In genomic region chr2:93013415-93014092, GRCm38 (mm10) we compare ENCODE assay signal across 8 mouse cellular contexts. TPM values are rescaled to one million over a fixed set of nuclear protein-coding genes. Genes with fewer than 3 reads are reported as not detected.
DNase-seq lines count a peak whose midpoint lies in the region; ATAC-seq lines count a peak whose summit lies in the region.

No protein-coding gene starts in this region.

- peaks cover 51% of the 10 kb centered on the region for H3K36me3 ChIP-seq in megakaryocyte, embryonic 14.5 days (replicated peaks; ENCODE audit: low read length)
- H3K36me3 ChIP-seq in hindbrain, embryonic 11.5 days (ENCODE audit: control insufficient read depth, insufficient read depth, low read length), result no peaks in the 10 kb centered on the region
- H3K36me3 ChIP-seq in liver, embryonic 11.5 days (ENCODE audit: control insufficient read depth, insufficient read depth, low read length), result peaks cover 12% of the 10 kb centered on the region; the same call in 1 of the 2 replicates
- peaks cover 22% of the 10 kb centered on the region; the same call in 1 of the 2 replicates for H3K36me3 ChIP-seq in stomach, embryonic 16.5 days (ENCODE audit: control insufficient read depth, insufficient read depth, low read length)

- H3K9ac ChIP-seq in hindbrain, embryonic 11.5 days (ENCODE audit: low read depth, low read length), result no peak overlapping the region
- H3K9ac ChIP-seq in liver, embryonic 11.5 days (ENCODE audit: low read depth, low read length), result peak overlapping the region; percentile 85
- H3K9ac ChIP-seq in stomach, embryonic 16.5 days (ENCODE audit: low read length), result peak overlapping the region; percentile 86

- H3K4me3 ChIP-seq in megakaryocyte, embryonic 14.5 days (replicated peaks), result peak overlapping the region; percentile 93
- H3K4me3 ChIP-seq in hindbrain, embryonic 11.5 days (ENCODE audit: low read depth, low read length), result no peak overlapping the region
- H3K4me3 ChIP-seq in liver, embryonic 11.5 days (ENCODE audit: low read depth, low read length), result peak overlapping the region; percentile 67
- H3K4me3 ChIP-seq in stomach, embryonic 16.5 days (replicated peaks; ENCODE audit: low read length), result peak overlapping the region; percentile 62

- no peaks in the 10 kb centered on the region for H3K9me3 ChIP-seq in megakaryocyte, embryonic 14.5 days
- H3K9me3 ChIP-seq in hindbrain, embryonic 11.5 days (ENCODE audit: control insufficient read depth, low read length), result no peaks in the 10 kb centered on the region
- no peaks in the 10 kb centered on the region for H3K9me3 ChIP-seq in liver, embryonic 11.5 days (ENCODE audit: control insufficient read depth, low read length)
- no peaks in the 10 kb centered on the region for H3K9me3 ChIP-seq in stomach, embryonic 16.5 days (replicated peaks; ENCODE audit: control insufficient read depth, low read length)

- no peak for DNase-seq in hindbrain, embryonic 11.5 days (ENCODE audit: low spot score)
- no peak for DNase-seq in liver, embryonic 11.5 days (ENCODE audit: low spot score)
- no peak for DNase-seq in adipocyte (ENCODE audit: low spot score)
- DNase-seq in urinary bladder, postnatal 10 days (ENCODE audit: low spot score), result no peak
- DNase-seq in left cerebral cortex, adult 18-20 months (ENCODE audit: low spot score in 2 of 2), result no peak

- H3K27me3 ChIP-seq in megakaryocyte, embryonic 14.5 days (replicated peaks), result peaks cover 8% of the 10 kb centered on the region
- peaks cover 3% of the 10 kb centered on the region; the same call in 1 of the 2 replicates for H3K27me3 ChIP-seq in hindbrain, embryonic 11.5 days (ENCODE audit: control insufficient read depth, insufficient read depth, low read length)
- H3K27me3 ChIP-seq in liver, embryonic 11.5 days (replicated peaks; ENCODE audit: control insufficient read depth, insufficient read depth, low read length), result no peaks in the 10 kb centered on the region
- no peaks in the 10 kb centered on the region for H3K27me3 ChIP-seq in stomach, embryonic 16.5 days (ENCODE audit: control insufficient read depth, insufficient read depth, low read length)

- WGBS in hindbrain, embryonic 11.5 days, result 55% methylated on average over 8 of the region's 8 CpGs
- WGBS in liver, embryonic 11.5 days, result 65% methylated on average over 8 of the region's 8 CpGs
- 62% methylated on average over 8 of the region's 8 CpGs for WGBS in stomach, embryonic 16.5 days

- no peak for ATAC-seq in megakaryocyte, adult 5-6 weeks (ENCODE audit: poor library complexity, severe bottlenecking)
- no peak for ATAC-seq in hindbrain, embryonic 11.5 days (ENCODE audit: low FRiP score)
- peak; percentile 4; the same call in 1 of the 2 replicates for ATAC-seq in liver, embryonic 11.5 days (replicated peaks; ENCODE audit: low FRiP score)
- ATAC-seq in stomach, embryonic 16.5 days (ENCODE audit: insufficient read depth, low FRiP score), result 0 out of 2 replicates have a peak, but pooled peaks have one; percentile 0

- H3K4me1 ChIP-seq in megakaryocyte, embryonic 14.5 days, result peaks cover 46% of the 10 kb centered on the region
- H3K4me1 ChIP-seq in hindbrain, embryonic 11.5 days (replicated peaks; ENCODE audit: control insufficient read depth, insufficient read depth, low read length), result peaks cover 5% of the 10 kb centered on the region
- H3K4me1 ChIP-seq in liver, embryonic 11.5 days (replicated peaks; ENCODE audit: control insufficient read depth, insufficient read depth, low read length), result peaks cover 40% of the 10 kb centered on the region
- H3K4me1 ChIP-seq in stomach, embryonic 16.5 days (ENCODE audit: control insufficient read depth, insufficient read depth, low read length), result peaks cover 24% of the 10 kb centered on the region

- H3K27ac ChIP-seq in hindbrain, embryonic 11.5 days (ENCODE audit: low read depth, low read length), result peak overlapping the region; percentile 14; the same call in 1 of the 2 replicates
- H3K27ac ChIP-seq in liver, embryonic 11.5 days (ENCODE audit: low read depth, low read length), result peak overlapping the region; percentile 86
- H3K27ac ChIP-seq in stomach, embryonic 16.5 days (ENCODE audit: low read length), result peak overlapping the region; percentile 92

- H3K4me2 ChIP-seq in hindbrain, embryonic 11.5 days (replicated peaks; ENCODE audit: low read depth, low read length), result no peak overlapping the region
- peak overlapping the region; percentile 74 for H3K4me2 ChIP-seq in liver, embryonic 11.5 days
- peak overlapping the region; percentile 89 for H3K4me2 ChIP-seq in stomach, embryonic 16.5 days (ENCODE audit: low read depth, low read length)

RNA-seq across cellular contexts. Expression of gene Prdm11, which starts 32.4 kb away (rescaled TPM):
- polyA plus RNA-seq in megakaryocyte, embryonic 14.5 days (2012; ENCODE audit: insufficient read depth, low replicate concordance), result 17.7 and 18.2 TPM in 2 replicates
- total RNA-seq in megakaryocyte, adult 5-6 weeks (2015), result 0.85 and 2.1 TPM in 2 replicates
- total RNA-seq in megakaryocyte, adult 5-6 weeks (2017), result 2.1 TPM in 2 replicates
- 1.5 and 2.2 TPM in 2 replicates for polyA plus RNA-seq in hindbrain, embryonic 11.5 days (2014; fragmentation: Nextera tagmentation; extraction: Ambion mirVana)
- polyA plus RNA-seq in liver, embryonic 11.5 days (2014; fragmentation: Nextera tagmentation; extraction: Ambion mirVana), result 5.0 and 6.4 TPM in 2 replicates
- polyA plus RNA-seq in stomach, embryonic 16.5 days (2015; fragmentation: Nextera tagmentation; extraction: Ambion mirVana), result 9.3 and 9.9 TPM in 2 replicates
- total RNA-seq in left cerebral cortex, adult 18-20 months (2021), result 10 to 100 TPM; 21.1 to 22.5 TPM

Comparison
In these comparisons a context has a peak if more than half of its experiments do, and no peak if none do; other contexts are left out.
1. ATAC-seq: peak in liver, embryonic 11.5 days (single experiment) and stomach, embryonic 16.5 days (single experiment); none in megakaryocyte, adult 5-6 weeks (single experiment) and hindbrain, embryonic 11.5 days (single experiment).
2. H3K27ac ChIP-seq: peak in every context shown above with its lines; median percentile 92 in stomach, embryonic 16.5 days; 86 in liver, embryonic 11.5 days; 14 in hindbrain, embryonic 11.5 days.